Mouse (Mus musculus) forebrain, embryonic 13.5 days (tissue): ENCODE data around the gene Rnf111. TPM values are rescaled to one million over a fixed set of nuclear protein-coding genes. Genes with fewer than 3 reads are reported as not detected.
"Not testable (repeated sequence)": the region's sequence is repeated elsewhere in the genome, so short reads cannot be mapped to it uniquely, and the experiment has no call there.

Source experiments
- ATAC-seq: fragments of 200-750 bp; cut with Nextera tagmentation; 2 replicates; pipeline ENCODE4 v1.8.0; 2017
- H3K27ac ChIP-seq: fragments of 300-500 bp; sonication (generic); 2 replicates; pipeline ENCODE4 v1.5.1; 2015; ENCODE audit warnings: inconsistent platforms, mild to moderate bottlenecking, moderate library complexity
- H3K27me3 ChIP-seq: fragments of 300-500 bp; sonication (generic); 2 replicates; pipeline ENCODE4 v1.6.1; 2015; ENCODE audit warnings: mild to moderate bottlenecking, inconsistent platforms
- H3K36me3 ChIP-seq: fragments of 300-500 bp; sonication (generic); 2 replicates; pipeline ENCODE4 v1.6.1; 2015; ENCODE audit warnings: mild to moderate bottlenecking, inconsistent platforms; ENCODE audit not compliant: poor library complexity, severe bottlenecking
- H3K4me1 ChIP-seq: fragments of 300-500 bp; sonication (generic); 2 replicates; pipeline ENCODE4 v1.6.1; 2015; ENCODE audit warnings: inconsistent platforms
- H3K4me2 ChIP-seq: fragments of 300-500 bp; sonication (generic); 2 replicates; pipeline ENCODE4 v1.6.1; 2015; ENCODE audit warnings: inconsistent platforms, mild to moderate bottlenecking, moderate library complexity
- H3K4me3 ChIP-seq: fragments of 300-500 bp; sonication (generic); 2 replicates; pipeline ENCODE4 v1.5.1; 2015; ENCODE audit warnings: mild to moderate bottlenecking, inconsistent platforms
- H3K9ac ChIP-seq: fragments of 300-500 bp; sonication (generic); 2 replicates; pipeline ENCODE4 v1.6.1; 2015; ENCODE audit warnings: mild to moderate bottlenecking, inconsistent platforms
- H3K9me3 ChIP-seq: fragments of 300-500 bp; sonication (generic); replicated peaks from 2 replicates; pipeline ENCODE4 v1.6.1; 2016; ENCODE audit warnings: inconsistent platforms
- WGBS: fragments of 180-500 bp; shearing (Covaris S2); methylation state at CpG from one replicate; pipeline ENCODE4 v1.1.7; 2015; 5-methylcytosine and 5-hydroxymethylcytosine counted together
- polyA plus RNA-seq: library from polyadenylated mRNA; unstranded; fragments of >200 nt; fragmentation: Nextera tagmentation; extraction: Ambion mirVana; gene quantifications from 2 replicates; pipeline ENCODE4 v1.2.1, GENCODE M21; 2015

The Rnf111 gene
- polyA plus RNA-seq, 1 experiment from 2014 or later: 35.1 TPM

- no peak overlapping the region for H3K27ac ChIP-seq
- no peak overlapping the region for H3K4me2 ChIP-seq
- H3K9ac ChIP-seq: no peak overlapping the region
- no peak overlapping the region for H3K4me3 ChIP-seq
- 87% methylated on average over 2 of the region's 2 CpGs for WGBS
- ATAC-seq: no peak
- no peaks in the 10 kb centered on the region for H3K4me1 ChIP-seq
- H3K27me3 ChIP-seq: no peaks in the 10 kb centered on the region
- no peaks in the 10 kb centered on the region for H3K9me3 ChIP-seq
- peaks cover 11% of the 10 kb centered on the region; the same call in 1 of the 2 replicates for H3K36me3 ChIP-seq
Observed at GRCm38 (mm10) chr9:70487401-70487800, 16.1 kb downstream of the Rnf111 start.

DNA sequence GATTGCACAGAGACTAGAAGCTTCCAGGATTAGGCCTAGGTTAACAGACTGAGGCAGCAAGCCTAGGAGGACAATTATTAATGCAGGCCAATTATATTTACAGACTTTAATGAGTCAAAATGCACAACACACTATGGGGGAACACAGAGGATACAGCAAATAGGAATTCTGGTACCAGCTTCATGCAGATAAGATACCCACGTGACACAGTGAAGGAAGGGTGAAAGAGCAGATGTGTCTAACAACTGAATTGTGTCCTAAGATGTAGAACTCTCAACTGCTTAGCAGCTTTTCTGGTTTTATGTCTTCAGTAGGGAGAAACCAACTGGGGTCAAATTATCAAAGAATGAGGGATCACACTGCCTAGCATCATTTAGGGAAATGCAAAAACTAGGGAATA, 17.7 kb downstream of the Rnf111 start:
- Histone ChIP-seq H3K4me1 (no peaks in the 10 kb centered on the region), H3K27me3 (no peaks in the 10 kb centered on the region), H3K4me3 (no peak overlapping the region), H3K9ac (no peak overlapping the region), H3K27ac (no peak overlapping the region), H3K9me3 (no peaks in the 10 kb centered on the region), H3K4me2 (no peak overlapping the region), H3K36me3 (peaks cover 11% of the 10 kb centered on the region; the same call in 1 of the 2 replicates)
- no peak for ATAC-seq
- 86% methylated on average over 1 of the region's 1 CpGs for WGBS

- no peak overlapping the region for H3K27ac ChIP-seq
- WGBS: 93% methylated on average over 5 of the region's 5 CpGs
- H3K9ac ChIP-seq: no peak overlapping the region
- ATAC-seq: no peak
- H3K4me2 ChIP-seq: no peak overlapping the region
- peaks cover 3% of the 10 kb centered on the region; the same call in 1 of the 2 replicates for H3K36me3 ChIP-seq
- H3K27me3 ChIP-seq: no peaks in the 10 kb centered on the region
- H3K4me3 ChIP-seq: no peak overlapping the region
- no peaks in the 10 kb centered on the region for H3K9me3 ChIP-seq
- H3K4me1 ChIP-seq: no peaks in the 10 kb centered on the region
Observed at GRCm38 (mm10) chr9:70483495-70483894, 20.0 kb downstream of the Rnf111 start.

- ATAC-seq: no peak
- H3K9me3 ChIP-seq: no peaks in the 10 kb centered on the region
- no peak overlapping the region for H3K9ac ChIP-seq
- no peak overlapping the region for H3K4me2 ChIP-seq
- H3K4me1 ChIP-seq: no peaks in the 10 kb centered on the region
- no peak overlapping the region for H3K4me3 ChIP-seq
- H3K36me3 ChIP-seq: 0 out of 2 replicates have a peak, but pooled peaks cover 3% of the 10 kb centered on the region
- no peak overlapping the region for H3K27ac ChIP-seq
- H3K27me3 ChIP-seq: no peaks in the 10 kb centered on the region
Observed at GRCm38 (mm10) chr9:70481872-70482271, 21.7 kb downstream of the Rnf111 start.

DNA sequence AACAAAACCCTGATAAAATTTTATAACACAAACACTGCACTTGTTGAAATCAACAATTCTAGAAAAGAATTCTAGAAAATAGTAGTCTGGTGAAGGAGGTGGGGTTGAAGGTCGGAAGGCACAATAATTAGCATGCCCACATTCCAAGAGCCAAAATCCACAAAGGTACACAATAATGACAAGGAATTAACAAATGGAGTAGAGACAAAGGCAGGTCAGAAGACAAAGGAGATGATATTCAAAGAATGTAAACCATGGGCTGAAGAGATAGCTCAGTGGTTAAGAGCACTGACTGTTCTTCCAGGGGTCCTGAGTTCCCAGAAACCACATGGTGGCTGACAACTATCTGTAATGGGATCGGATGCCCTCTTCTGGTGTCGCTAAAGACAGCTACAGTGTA, 26.3 kb downstream of the Rnf111 start:
- Histone ChIP-seq H3K36me3 (peaks cover 30% of the 10 kb centered on the region), H3K4me1 (no peaks in the 10 kb centered on the region), H3K9ac (no peak overlapping the region), H3K27me3 (no peaks in the 10 kb centered on the region), H3K4me2 (no peak overlapping the region), H3K9me3 (no peaks in the 10 kb centered on the region), H3K4me3 (no peak overlapping the region), H3K27ac (no peak overlapping the region)
- ATAC-seq: no peak
- 90% methylated on average over 3 of the region's 3 CpGs for WGBS

DNA sequence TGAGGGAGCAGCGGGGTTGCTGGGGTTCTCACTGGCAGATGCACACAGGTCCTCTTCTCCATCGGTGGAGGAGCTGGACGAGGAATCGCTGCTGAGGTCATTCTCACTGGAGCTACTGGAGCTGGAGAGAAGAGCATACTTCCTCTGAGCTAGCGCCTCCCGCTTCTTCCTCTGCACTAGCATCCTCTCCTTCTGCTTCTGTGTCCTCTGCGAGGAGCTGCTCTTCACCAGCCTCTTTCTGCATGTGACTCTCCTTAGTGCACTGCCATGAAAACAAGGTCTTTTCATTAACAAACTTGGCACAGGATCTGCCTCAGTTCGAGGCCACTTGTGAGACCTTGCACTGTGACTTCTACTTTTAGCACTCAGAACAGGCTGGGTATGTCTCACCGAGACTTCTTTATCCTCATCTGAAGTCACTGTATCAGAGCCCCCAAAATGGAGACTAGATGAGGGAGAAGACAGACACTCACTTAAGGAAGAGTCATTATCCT, 27.7 kb downstream of the Rnf111 start:
- H3K36me3 ChIP-seq: peaks cover 30% of the 10 kb centered on the region
- no peak overlapping the region for H3K4me3 ChIP-seq
- no peaks in the 10 kb centered on the region for H3K27me3 ChIP-seq
- WGBS: 96% methylated on average over 9 of the region's 9 CpGs
- no peak for ATAC-seq
- H3K27ac ChIP-seq: no peak overlapping the region
- H3K4me2 ChIP-seq: no peak overlapping the region
- no peaks in the 10 kb centered on the region for H3K4me1 ChIP-seq
- no peak overlapping the region for H3K9ac ChIP-seq
- no peaks in the 10 kb centered on the region for H3K9me3 ChIP-seq

DNA sequence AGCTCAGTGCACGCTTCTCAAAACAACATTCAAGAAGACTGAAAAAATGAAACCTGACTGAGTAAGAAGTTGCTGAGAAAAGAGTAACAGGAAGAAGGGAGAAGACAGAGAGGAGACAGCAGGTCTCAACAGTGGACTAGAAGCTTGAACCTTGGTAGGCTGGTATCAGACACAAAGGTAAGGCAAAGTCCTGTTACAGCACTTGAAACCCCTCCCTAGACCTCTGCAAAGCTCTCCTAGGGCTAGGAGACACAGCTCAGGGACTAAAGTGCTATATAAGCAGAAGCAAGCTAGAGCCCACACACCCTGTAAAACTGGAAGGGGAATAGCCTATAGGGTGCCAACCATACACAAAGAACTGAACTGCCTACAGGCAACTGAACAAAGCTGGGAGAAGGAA, 30.1 kb downstream of the Rnf111 start:
- no peak overlapping the region for H3K4me2 ChIP-seq
- H3K4me1 ChIP-seq: no peaks in the 10 kb centered on the region
- whole genome bisulfite sequencing: 94% methylated on average over 1 of the region's 1 CpGs
- no peaks in the 10 kb centered on the region for H3K9me3 ChIP-seq
- no peak overlapping the region for H3K4me3 ChIP-seq
- no peak for ATAC-seq
- no peaks in the 10 kb centered on the region for H3K27me3 ChIP-seq
- peaks cover 30% of the 10 kb centered on the region for H3K36me3 ChIP-seq
- H3K9ac ChIP-seq: no peak overlapping the region
- H3K27ac ChIP-seq: no peak overlapping the region

DNA sequence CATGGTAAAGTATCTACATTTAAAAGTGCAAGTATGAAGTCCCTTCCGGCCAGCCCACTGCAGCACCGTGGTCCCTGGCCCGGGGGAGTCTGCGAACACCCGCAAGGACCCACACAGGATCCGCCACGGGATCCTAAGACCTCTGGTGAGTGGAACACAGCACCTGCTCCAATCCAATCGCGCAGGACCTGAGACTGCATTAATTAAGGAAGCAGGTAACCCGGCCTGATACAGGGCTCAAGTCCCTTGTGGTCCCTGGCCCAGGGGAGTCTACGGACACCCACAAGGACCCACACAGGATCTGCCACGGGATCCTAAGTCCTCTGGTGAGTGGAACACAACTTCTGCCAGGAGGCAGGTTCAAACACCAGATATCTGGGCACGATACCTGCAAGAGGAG, 40.4 kb downstream of the Rnf111 start:
- not testable (repeated sequence) for H3K9ac ChIP-seq

GRCm38 (mm10) chr9:70452371-70452770, 51.2 kb downstream of the Rnf111 start:
- 90% methylated on average over 2 of the region's 2 CpGs for WGBS
- H3K36me3 ChIP-seq: peaks cover 66% of the 10 kb centered on the region
- ATAC-seq: no peak
- no peak overlapping the region for H3K27ac ChIP-seq
- H3K27me3 ChIP-seq: no peaks in the 10 kb centered on the region
- no peak overlapping the region for H3K4me2 ChIP-seq
- H3K4me1 ChIP-seq: no peaks in the 10 kb centered on the region
- no peak overlapping the region for H3K9ac ChIP-seq
- H3K4me3 ChIP-seq: no peak overlapping the region
- H3K9me3 ChIP-seq: no peaks in the 10 kb centered on the region

More for the DNA sequence above, 40.4 kb downstream of the Rnf111 start:
- H3K9me3 ChIP-seq, H3K4me1 ChIP-seq, H3K4me3 ChIP-seq, ATAC-seq, H3K27me3 ChIP-seq, H3K27ac ChIP-seq, H3K4me2 ChIP-seq: not testable (repeated sequence)
- peaks cover 30% of the 10 kb centered on the region for H3K36me3 ChIP-seq
- WGBS: 93% methylated on average over 13 of the region's 13 CpGs

DNA sequence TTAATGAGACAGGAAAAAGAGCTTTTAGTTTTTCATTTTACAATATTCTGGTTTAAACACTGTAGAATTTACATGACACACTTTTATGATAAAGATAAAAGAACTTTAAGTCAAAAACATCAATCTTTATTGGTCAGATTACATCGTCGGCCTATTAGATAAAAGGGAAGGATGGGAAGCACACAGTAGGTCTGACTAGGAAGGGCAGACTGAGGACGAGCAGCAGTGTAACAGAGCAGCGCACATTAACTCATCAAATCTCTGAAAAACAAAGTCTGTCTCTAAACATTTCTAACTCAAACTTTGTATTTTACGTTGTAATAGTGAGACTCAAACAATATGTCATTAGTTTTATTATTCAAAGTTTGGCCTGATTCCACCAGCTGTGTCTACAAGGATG, 54.5 kb downstream of the Rnf111 start:
- Histone ChIP-seq H3K27me3 (no peaks in the 10 kb centered on the region), H3K9ac (no peak overlapping the region), H3K9me3 (no peaks in the 10 kb centered on the region), H3K27ac (no peak overlapping the region), H3K4me2 (no peak overlapping the region), H3K4me3 (no peak overlapping the region), H3K4me1 (no peaks in the 10 kb centered on the region), H3K36me3 (peaks cover 64% of the 10 kb centered on the region)
- no peak for ATAC-seq
- WGBS: 96% methylated on average over 5 of the region's 5 CpGs

DNA sequence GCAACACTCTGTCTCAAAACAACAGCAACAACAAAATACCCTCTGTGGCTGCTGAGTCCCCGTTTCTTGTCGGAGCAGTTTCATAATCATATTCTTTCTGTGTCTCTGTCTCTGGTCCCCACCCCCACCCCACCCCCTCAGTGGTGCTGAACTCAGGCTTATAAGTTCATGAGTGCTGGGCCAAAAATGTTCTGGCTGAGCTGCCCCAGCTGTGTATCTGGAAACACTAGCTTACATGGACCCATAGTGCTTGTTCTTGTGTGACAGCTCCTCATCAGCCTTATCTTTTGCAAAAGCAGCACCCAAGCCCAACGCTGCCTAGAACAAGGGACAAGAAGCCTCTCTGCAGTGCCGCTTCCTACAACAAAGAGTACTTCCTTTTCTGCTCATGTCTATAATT, 63.6 kb downstream of the Rnf111 start:
- peaks cover 82% of the 10 kb centered on the region for H3K36me3 ChIP-seq
- no peak overlapping the region for H3K27ac ChIP-seq
- no peak overlapping the region for H3K4me2 ChIP-seq
- no peaks in the 10 kb centered on the region for H3K4me1 ChIP-seq
- no peak for ATAC-seq
- no peaks in the 10 kb centered on the region for H3K9me3 ChIP-seq
- no peaks in the 10 kb centered on the region for H3K27me3 ChIP-seq
- WGBS: 94% methylated on average over 4 of the region's 4 CpGs
- no peak overlapping the region for H3K4me3 ChIP-seq
- no peak overlapping the region for H3K9ac ChIP-seq

- no peaks in the 10 kb centered on the region for H3K27me3 ChIP-seq
- no peak for ATAC-seq
- no peaks in the 10 kb centered on the region for H3K9me3 ChIP-seq
- H3K9ac ChIP-seq: no peak overlapping the region
- H3K4me3 ChIP-seq: no peak overlapping the region
- peaks cover 15% of the 10 kb centered on the region for H3K4me1 ChIP-seq
- H3K27ac ChIP-seq: no peak overlapping the region
- no peak overlapping the region for H3K4me2 ChIP-seq
- H3K36me3 ChIP-seq: peaks cover 43% of the 10 kb centered on the region
- 94% methylated on average over 2 of the region's 2 CpGs for WGBS
Observed at GRCm38 (mm10) chr9:70422661-70423060, 80.9 kb downstream of the Rnf111 start.

DNA sequence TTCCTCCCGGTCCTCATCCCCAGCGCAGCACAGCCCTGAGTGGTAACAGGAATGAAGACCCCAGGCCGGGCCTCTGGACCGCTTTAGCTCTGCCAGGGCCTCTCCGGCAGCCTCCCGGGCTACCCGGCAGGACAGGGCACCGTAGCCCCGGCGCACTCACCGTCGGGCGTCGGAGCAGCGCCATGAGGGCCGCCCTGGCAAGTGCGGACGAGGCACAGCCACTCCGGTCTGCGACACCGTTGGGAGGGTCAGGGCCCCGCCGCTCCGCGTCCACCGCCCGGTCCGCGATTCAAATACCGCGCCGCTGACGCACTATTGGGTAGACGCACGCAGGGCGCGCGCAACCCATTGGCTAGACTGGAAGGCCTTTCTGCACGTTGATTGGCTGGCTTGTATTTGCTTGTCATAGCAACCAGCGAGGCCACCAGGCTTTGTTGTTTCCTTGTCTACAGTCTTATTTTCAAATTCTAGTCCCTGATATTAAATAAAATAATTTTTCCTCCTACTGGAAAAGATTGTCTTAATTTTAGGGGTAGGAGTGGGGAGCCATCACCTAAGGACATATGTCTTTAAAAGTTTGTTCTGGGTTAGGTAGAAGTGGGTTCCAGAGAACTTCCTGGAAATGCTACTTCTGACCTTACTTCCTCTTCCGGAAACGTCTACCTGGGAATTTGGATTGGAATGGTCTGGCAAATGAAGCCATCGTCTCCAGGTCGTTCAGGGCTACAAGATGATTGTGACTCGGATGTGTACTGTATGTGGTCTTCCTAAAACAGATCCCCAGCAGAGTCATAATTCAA, 82.1 kb downstream of the Rnf111 start, which contains the start of gene Ccnb2:
Gene Ccnb2, minus strand, starts transcription at position 291 of the 800 bp plus-strand sequence.
- Histone ChIP-seq H3K4me3 (peak within 1 kb of the TSS; percentile 60), H3K9me3 (no peaks in the 10 kb centered on the region), H3K27me3 (no peaks in the 10 kb centered on the region), H3K4me2 (peak within 1 kb of the TSS; percentile 82), H3K9ac (peak within 1 kb of the TSS; percentile 74), H3K27ac (peak within 1 kb of the TSS; percentile 61), H3K36me3 (peaks cover 43% of the 10 kb centered on the region), H3K4me1 (peaks cover 15% of the 10 kb centered on the region)
- peak; percentile 99 for ATAC-seq
- 4% methylated on average over 45 of the region's 45 CpGs for WGBS
